In the genomic region with DNA sequence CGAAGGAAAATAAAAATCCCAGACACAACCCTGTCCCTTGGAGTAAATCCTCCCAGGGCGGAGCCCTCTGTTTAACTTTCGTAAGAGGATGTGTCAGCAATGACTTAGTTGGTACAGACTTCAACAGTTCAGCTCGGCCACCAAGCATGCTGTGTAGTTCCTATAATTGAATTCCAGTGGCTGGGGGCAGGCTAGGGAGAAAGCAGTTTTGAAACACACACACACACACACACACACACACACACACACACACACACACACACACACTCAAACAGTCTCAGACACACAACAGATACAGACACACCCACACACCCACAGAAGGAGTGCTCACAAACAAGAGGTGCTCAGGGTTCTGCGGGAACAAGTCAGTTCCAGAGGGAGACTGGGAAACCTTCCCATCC, we compare ENCODE assay signal across 11 mouse cellular contexts. TPM values are rescaled to one million over a fixed set of nuclear protein-coding genes. Genes with fewer than 3 reads are reported as not detected.
DNase-seq lines count a peak whose midpoint lies in the region; ATAC-seq and TF ChIP-seq lines count a peak whose summit lies in the region.
"Had no signal": no experiment of that assay in that cellular context is flagged by ENCODE, and none has a peak within 500 bp of the region (broad histone marks: within the 10 kb centered on the region; RNA-seq: fewer than 3 reads in every experiment).

No protein-coding gene starts in this region.

- no peak overlapping the region for H3K9ac ChIP-seq in hindbrain, postnatal 0 days (replicated peaks; ENCODE audit: low read length)
- H3K9ac ChIP-seq in forebrain, embryonic 11.5 days (ENCODE audit: low read length) = no peak overlapping the region
- no peak overlapping the region for H3K9ac ChIP-seq in forebrain, postnatal 0 days

- ATAC-seq in hindbrain, postnatal 0 days = no peak
- ATAC-seq in forebrain, embryonic 11.5 days (replicated peaks; ENCODE audit: low FRiP score) = no peak
- ATAC-seq in forebrain, postnatal 0 days = no peak

- 0 out of 2 replicates have a peak, but pooled peaks cover 3% of the 10 kb centered on the region for H3K4me1 ChIP-seq in hindbrain, postnatal 0 days (ENCODE audit: insufficient read depth, low read length)
- no peaks in the 10 kb centered on the region; the same call in 1 of the 2 replicates for H3K4me1 ChIP-seq in forebrain, embryonic 11.5 days (replicated peaks; ENCODE audit: control insufficient read depth, insufficient read depth, low read length)
- H3K4me1 ChIP-seq in forebrain, postnatal 0 days (ENCODE audit: insufficient read depth) = no peaks in the 10 kb centered on the region

- H3K27me3 ChIP-seq in hindbrain, postnatal 0 days (ENCODE audit: insufficient read depth, low read length) = no peaks in the 10 kb centered on the region
- no peaks in the 10 kb centered on the region for H3K27me3 ChIP-seq in forebrain, embryonic 11.5 days (ENCODE audit: control insufficient read depth, insufficient read depth, low read length)
- H3K27me3 ChIP-seq in forebrain, postnatal 0 days (ENCODE audit: insufficient read depth, low read length) = no peaks in the 10 kb centered on the region

- H3K27ac ChIP-seq in hindbrain, postnatal 0 days = no peak overlapping the region
- no peak overlapping the region for H3K27ac ChIP-seq in forebrain, embryonic 11.5 days (ENCODE audit: low read depth, low read length)
- no peak overlapping the region for H3K27ac ChIP-seq in forebrain, postnatal 0 days (ENCODE audit: low read depth, low read length)
- H3K27ac ChIP-seq: kidney, postnatal 0 days had no signal

- H3K9me3 ChIP-seq in hindbrain, postnatal 0 days (ENCODE audit: low read length) = no peaks in the 10 kb centered on the region
- H3K9me3 ChIP-seq in forebrain, embryonic 11.5 days (ENCODE audit: control insufficient read depth, low read length) = no peaks in the 10 kb centered on the region
- no peaks in the 10 kb centered on the region for H3K9me3 ChIP-seq in forebrain, postnatal 0 days (ENCODE audit: low read length)

- no peak for TF ChIP-seq CTCF in hindbrain, postnatal 0 days (IDR thresholded peaks at IDR 0.05; ENCODE audit: low read depth)
- TF ChIP-seq CTCF in forebrain, postnatal 0 days (IDR thresholded peaks at IDR 0.05; ENCODE audit: low read depth) = no peak

- WGBS in hindbrain, postnatal 0 days = 72% methylated on average over 5 of the region's 5 CpGs
- 78% methylated on average over 5 of the region's 5 CpGs for WGBS in forebrain, embryonic 11.5 days
- 82% methylated on average over 5 of the region's 5 CpGs for WGBS in forebrain, postnatal 0 days

- H3K36me3 ChIP-seq in hindbrain, postnatal 0 days (ENCODE audit: insufficient read depth, low read length) = peaks cover 2% of the 10 kb centered on the region; the same call in 1 of the 2 replicates
- no peaks in the 10 kb centered on the region; the same call in 1 of the 2 replicates for H3K36me3 ChIP-seq in forebrain, embryonic 11.5 days (ENCODE audit: control insufficient read depth, insufficient read depth, low read length)
- peaks cover 2% of the 10 kb centered on the region; the same call in 1 of the 2 replicates for H3K36me3 ChIP-seq in forebrain, postnatal 0 days (ENCODE audit: insufficient read depth)

- H3K4me3 ChIP-seq in hindbrain, postnatal 0 days (ENCODE audit: low read length) = no peak overlapping the region
- no peak overlapping the region for H3K4me3 ChIP-seq in forebrain, embryonic 11.5 days (ENCODE audit: low read depth, low read length)
- no peak overlapping the region for H3K4me3 ChIP-seq in forebrain, postnatal 0 days (ENCODE audit: low read depth, low read length)

- peak; percentile 68 for DNase-seq in 3134 (ENCODE audit: extremely low read depth, insufficient read length, low spot score)
- peak; percentile 88 for DNase-seq in 416B (ENCODE audit: low read depth)
- DNase-seq in gastrocnemius, postnatal 25 days = peak; percentile 49
- DNase-seq in lung, postnatal 10 days = peak; percentile 68
- no peak for DNase-seq in hindbrain, postnatal 0 days (ENCODE audit: low spot score)
- no peak for DNase-seq in forebrain, embryonic 11.5 days (ENCODE audit: low spot score)
- DNase-seq in thymus, postnatal 36 days = no peak
- DNase-seq in forebrain, postnatal 0 days = no peak
- DNase-seq: thymus, postnatal 4 days had no signal

- H3K4me2 ChIP-seq in hindbrain, postnatal 0 days (ENCODE audit: low read depth, low read length) = no peak overlapping the region
- H3K4me2 ChIP-seq in forebrain, embryonic 11.5 days (ENCODE audit: low read depth, low read length, severe bottlenecking) = no peak overlapping the region
- no peak overlapping the region for H3K4me2 ChIP-seq in forebrain, postnatal 0 days (ENCODE audit: low read depth)

RNA-seq across cellular contexts. Expression of gene Pgd, which starts 5.0 kb away (rescaled TPM):
- 10 to 100 TPM; 14.4 to 20.0 TPM for total RNA-seq in gastrocnemius, postnatal 25 days (2021)
- 24.9 and 36.3 TPM in 2 replicates for total RNA-seq in hindbrain, postnatal 0 days (2014; rRNA removed)
- polyA plus RNA-seq in hindbrain, postnatal 0 days (2015; fragmentation: Nextera tagmentation; extraction: Ambion mirVana) = 94.8 and 95.0 TPM in 2 replicates
- 51.3 and 56.9 TPM in 2 replicates for polyA plus RNA-seq in forebrain, embryonic 11.5 days (2014; fragmentation: Nextera tagmentation; extraction: Ambion mirVana)
- 24.1 and 24.8 TPM in 2 replicates for total RNA-seq in forebrain, postnatal 0 days (2014; rRNA removed)
- polyA plus RNA-seq in forebrain, postnatal 0 days (2015; fragmentation: Nextera tagmentation; extraction: Ambion mirVana) = 79.8 and 86.0 TPM in 2 replicates

RNA-seq across cellular contexts. Expression of gene Cenps, which starts 34.2 kb away (rescaled TPM):
- 1 to 10 TPM; 5.8 to 6.5 TPM for total RNA-seq in gastrocnemius, postnatal 25 days (2021)
- 3.5 and 6.5 TPM in 2 replicates for total RNA-seq in hindbrain, postnatal 0 days (2014; rRNA removed)
- polyA plus RNA-seq in hindbrain, postnatal 0 days (2015; fragmentation: Nextera tagmentation; extraction: Ambion mirVana) = 17.2 and 20.8 TPM in 2 replicates
- 49.5 and 52.3 TPM in 2 replicates for polyA plus RNA-seq in forebrain, embryonic 11.5 days (2014; fragmentation: Nextera tagmentation; extraction: Ambion mirVana)
- 6.5 and 8.2 TPM in 2 replicates for total RNA-seq in forebrain, postnatal 0 days (2014; rRNA removed)
- 15.9 and 22.5 TPM in 2 replicates for polyA plus RNA-seq in forebrain, postnatal 0 days (2015; fragmentation: Nextera tagmentation; extraction: Ambion mirVana)

RNA-seq across cellular contexts. Expression of gene Cort, which starts 45.0 kb away (rescaled TPM):
- under 1 TPM; 0.59 to 0.70 TPM for total RNA-seq in gastrocnemius, postnatal 25 days (2021)
- 2.7 TPM in 1 of 2 replicates, not detected in the other for total RNA-seq in hindbrain, postnatal 0 days (2014; rRNA removed)
- polyA plus RNA-seq in hindbrain, postnatal 0 days (2015; fragmentation: Nextera tagmentation; extraction: Ambion mirVana) = 0.38 and 0.93 TPM in 2 replicates
- polyA plus RNA-seq in forebrain, embryonic 11.5 days (2014; fragmentation: Nextera tagmentation; extraction: Ambion mirVana) = 0.49 and 1.3 TPM in 2 replicates
- 4.5 and 7.5 TPM in 2 replicates for total RNA-seq in forebrain, postnatal 0 days (2014; rRNA removed)
- 7.8 and 10.9 TPM in 2 replicates for polyA plus RNA-seq in forebrain, postnatal 0 days (2015; fragmentation: Nextera tagmentation; extraction: Ambion mirVana)
- total RNA-seq: gastrocnemius, postnatal 36 days had no signal

Comparison
In these comparisons a context has a peak if more than half of its experiments do, and no peak if none do; other contexts are left out.
1. DNase-seq: peak in 3134 (single experiment), 416B (single experiment), gastrocnemius, postnatal 25 days (single experiment) and lung, postnatal 10 days (single experiment); none in hindbrain, postnatal 0 days (single experiment), forebrain, embryonic 11.5 days (single experiment), thymus, postnatal 36 days (0 of 2) and forebrain, postnatal 0 days (single experiment).